Mouse (Mus musculus) bone marrow macrophage, adult 2 months (primary cell): ENCODE measurements around the gene Prss54.

Experiments
- CTCF ChIP-seq: IDR thresholded peaks from 2 replicates; pipeline ENCODE4 v1.5.1; 2012; ENCODE audit warnings: low read depth, mild to moderate bottlenecking, low read length, moderate library complexity
- POLR2A ChIP-seq: IDR thresholded peaks from 2 replicates; pipeline ENCODE4 v1.6.1; 2012; ENCODE audit warnings: mild to moderate bottlenecking, low read depth, low read length, borderline replicate concordance

DNA sequence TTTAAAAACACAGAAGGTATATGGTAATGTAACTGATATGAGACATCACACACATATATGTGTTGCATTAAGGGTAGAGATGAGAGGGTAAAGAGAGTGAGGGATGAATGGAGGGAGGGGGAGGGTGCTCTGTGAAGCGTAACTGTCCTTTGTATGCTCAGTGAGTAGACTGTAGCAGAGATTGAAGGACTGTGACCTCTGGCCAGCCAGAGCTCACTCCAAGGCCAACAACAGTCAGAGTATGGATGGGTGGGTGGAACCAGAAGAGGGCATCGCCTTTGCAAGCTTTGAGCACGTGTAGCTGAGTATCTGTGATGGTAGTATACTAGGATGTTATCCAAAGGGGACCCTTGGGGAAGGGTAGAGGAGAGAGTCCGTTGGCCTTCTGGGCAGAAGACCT, 24.6 kb downstream of the Prss54 start:
- TF ChIP-seq POLR2A: no peak
- TF ChIP-seq CTCF: no peak
